Mouse (Mus musculus) lung, postnatal 0 days (tissue): ENCODE measurements at regions not wholly inside any gene's neighbourhood (a gene's known extent, or its start where the extent isn't known, plus 50 kb on each side); places are given as distances from the start of the nearest gene placed in this dataset.

Experiments
- CTCF ChIP-seq: IDR thresholded peaks from 2 replicates; pipeline ENCODE4 v1.5.1; 2016; ENCODE audit warnings: antibody characterized with exemption, mild to moderate bottlenecking
- EP300 ChIP-seq: IDR thresholded peaks from 2 replicates; pipeline ENCODE4 v1.6.1; 2016; ENCODE audit warnings: antibody characterized with exemption, mild to moderate bottlenecking, control low read depth

- TF ChIP-seq CTCF: no peak
- TF ChIP-seq EP300: no peak
Observed at GRCm38 (mm10) chr3:132565755-132566154, 63.9 kb upstream of the Gimd1 start.
